Mouse (Mus musculus): ENCODE measurements around the gene Zcchc14.
A peak's percentile ranks its signal among the peaks of the same experiment; 100 is the strongest.

Zcchc14 gene

GRCm38 (mm10) chr8:121663101-121663500 is 10.4 kb upstream of the Zcchc14 start:
- DNase-seq, result no peak

DNA sequence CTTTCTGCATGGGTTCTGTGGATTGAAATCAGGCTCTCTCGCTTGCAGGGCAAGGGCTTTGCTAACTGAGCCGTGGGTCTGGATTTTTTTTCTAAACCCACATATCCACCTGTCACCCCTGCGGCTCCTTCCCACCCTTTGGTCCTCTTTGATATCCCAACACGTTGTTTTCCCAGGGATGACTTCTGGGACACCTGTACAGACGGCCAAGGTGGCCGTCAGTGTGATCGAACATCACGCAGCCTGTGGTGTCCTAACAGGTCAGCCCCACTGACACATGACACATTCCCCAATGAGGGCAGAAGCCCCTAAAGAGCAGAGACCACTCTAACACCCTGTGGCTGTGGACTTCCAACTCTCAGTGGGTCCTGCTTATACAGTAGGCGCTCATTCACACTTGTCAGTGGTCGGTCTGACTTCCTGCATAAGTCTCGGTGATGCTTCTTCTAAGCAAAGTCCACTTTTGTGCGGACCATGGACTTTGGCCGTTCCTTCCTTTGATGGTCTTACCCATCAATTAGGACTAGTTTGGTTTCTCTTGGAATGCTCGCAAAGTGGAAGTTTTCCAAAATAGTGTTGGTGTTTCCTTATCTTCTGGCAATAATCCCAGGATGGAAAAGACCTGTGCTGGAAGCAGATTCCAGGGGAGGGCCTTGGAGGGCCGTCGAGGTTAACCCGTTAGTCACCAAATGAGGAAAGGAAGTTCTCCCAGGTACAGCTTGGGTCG is 9.1 kb upstream of the Zcchc14 start:
- DNase-seq, result peak; percentile 67 to 77

GRCm38 (mm10) chr8:121660602-121661001 is 7.9 kb upstream of the Zcchc14 start:
- DNase-seq, result peak; percentile 64 to 76

- DNase-seq, result no peak
Observed at GRCm38 (mm10) chr8:121654966-121655494, 2.3 kb upstream of the Zcchc14 start.

DNA sequence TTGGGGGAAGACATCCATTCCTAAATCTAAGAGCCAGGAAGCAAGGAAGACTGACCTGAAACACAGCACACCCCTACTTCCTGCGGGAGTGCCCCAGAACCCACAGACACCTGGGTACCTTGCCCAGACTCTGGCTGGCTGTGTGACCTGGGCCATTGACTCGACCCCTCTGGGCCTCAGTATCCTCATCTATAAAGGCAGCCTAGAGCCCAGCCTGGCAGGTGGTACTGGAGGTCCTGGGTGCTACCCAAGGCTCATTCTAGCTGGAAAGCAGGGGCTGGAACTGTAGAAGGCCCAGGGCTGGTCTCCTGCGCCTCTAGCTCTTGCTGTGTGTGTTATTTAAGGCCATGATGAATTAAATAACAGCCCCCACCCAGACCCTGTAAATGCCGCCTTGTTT is 1.4 kb upstream of the Zcchc14 start:
- DNase-seq, result no peak

GRCm38 (mm10) chr8:121653340-121654019 is 779 bp upstream of the Zcchc14 start:
- peak; percentile 58 to 68 for DNase-seq

- DNase-seq, result peak; percentile 57 to 77
Observed at GRCm38 (mm10) chr8:121651874-121652361, 783 bp downstream of the Zcchc14 start.

GRCm38 (mm10) chr8:121651308-121651873 is 1.3 kb downstream of the Zcchc14 start:
- DNase-seq, result peak in 1 of 2 experiments; percentile 64

GRCm38 (mm10) chr8:121650389-121651307 is 2.1 kb downstream of the Zcchc14 start:
- DNase-seq, result peak; percentile 47 to 69

- peak; percentile 65 to 82 for DNase-seq
Observed at GRCm38 (mm10) chr8:121649904-121650303, 2.8 kb downstream of the Zcchc14 start.

DNA sequence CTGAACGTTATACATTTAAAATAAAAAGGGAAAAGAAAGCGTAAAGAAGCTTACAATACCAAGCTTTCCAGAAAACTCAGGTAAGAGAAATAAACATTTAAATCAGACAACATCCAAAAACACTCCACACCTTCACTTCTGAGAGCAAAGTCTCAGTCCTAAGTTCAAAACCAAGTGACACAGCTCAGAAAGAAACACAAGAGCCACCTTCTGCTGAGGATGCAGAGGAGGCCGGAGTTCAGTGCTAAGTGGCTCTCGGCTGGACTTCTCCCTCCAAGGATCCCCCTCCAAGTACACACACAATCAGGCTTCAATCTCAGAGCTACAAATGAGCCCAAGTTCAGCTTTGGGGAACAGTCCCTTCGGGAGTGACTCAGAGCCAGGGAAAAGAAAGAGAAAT is 3.3 kb downstream of the Zcchc14 start:
- peak; percentile 41 to 51 for DNase-seq

- DNase-seq, result peak in 1 of 2 experiments; percentile 49
Observed at GRCm38 (mm10) chr8:121648451-121648850, 4.2 kb downstream of the Zcchc14 start.

DNA sequence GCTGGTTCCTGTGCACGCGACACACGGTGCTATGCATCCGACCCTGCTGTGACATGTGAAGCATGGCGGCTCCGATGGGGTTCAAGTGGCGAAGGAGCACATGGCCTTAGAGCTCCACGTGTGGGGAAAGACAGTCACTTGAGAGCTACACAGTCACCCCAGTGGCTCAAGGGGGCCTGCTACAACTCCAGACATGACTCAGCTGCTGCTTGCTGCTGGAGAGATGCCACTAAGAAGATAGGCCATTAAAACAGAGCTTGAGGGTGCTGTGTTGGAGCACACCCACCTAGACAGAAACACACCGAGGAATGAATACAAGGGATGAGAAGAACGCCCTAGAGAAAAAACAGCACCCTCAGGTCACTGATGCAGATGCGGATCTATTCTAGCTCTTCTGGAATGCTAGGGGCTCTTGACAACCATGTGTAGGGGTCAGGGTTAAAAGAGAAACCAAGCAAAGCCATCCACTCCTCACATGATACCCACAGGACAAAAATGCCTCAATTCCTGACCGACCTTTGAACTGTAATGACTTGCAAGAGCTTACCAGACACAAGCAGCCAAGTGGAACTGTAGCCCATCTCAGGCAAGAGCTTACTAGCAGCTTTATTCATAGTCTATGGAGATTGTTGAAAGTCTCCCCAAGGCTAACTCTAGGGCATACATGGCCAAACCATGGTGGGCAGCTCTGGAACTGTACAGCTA is 5.0 kb downstream of the Zcchc14 start:
- peak; percentile 65 to 81 for DNase-seq

GRCm38 (mm10) chr8:121643384-121643783 is 9.3 kb downstream of the Zcchc14 start:
- no peak for DNase-seq

DNA sequence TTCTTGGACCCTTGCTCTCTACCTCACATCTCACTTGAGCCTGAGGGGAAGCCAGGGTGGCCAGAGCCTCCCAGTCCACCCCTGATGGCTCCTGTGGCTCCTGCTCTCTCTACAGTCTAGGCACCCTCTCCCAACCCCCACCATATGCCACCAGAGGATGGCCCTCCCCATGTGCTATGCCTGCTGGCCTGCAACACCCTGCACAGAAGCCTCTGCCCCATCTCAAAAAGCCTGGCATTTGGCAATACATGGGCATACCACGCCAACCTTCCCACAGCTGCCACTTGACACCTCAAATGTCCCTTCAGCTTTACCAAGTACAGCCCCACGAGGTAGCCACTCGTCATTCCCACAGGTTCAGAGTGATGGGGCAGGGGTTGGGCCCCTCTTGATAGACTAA is 9.9 kb downstream of the Zcchc14 start:
- no peak for DNase-seq

DNA sequence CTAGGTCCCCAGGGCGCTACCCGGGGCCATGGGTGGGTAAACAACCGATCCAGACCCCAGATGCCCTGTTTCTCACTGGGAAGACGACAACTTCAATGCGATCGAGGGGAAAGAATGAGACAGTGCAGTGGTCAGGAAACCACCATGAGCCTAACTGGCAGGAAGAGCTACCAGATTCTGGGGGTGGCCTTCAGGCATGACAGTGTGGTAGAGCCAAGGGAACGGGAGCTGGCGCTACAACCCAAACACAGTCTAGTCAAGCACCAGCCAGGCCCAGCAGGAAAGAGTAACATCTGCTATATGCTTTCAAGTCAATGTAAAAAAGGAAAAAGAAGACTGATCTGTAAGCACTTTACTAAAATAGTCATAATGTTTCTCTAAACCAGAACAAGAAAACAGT is 16.5 kb downstream of the Zcchc14 start:
- DNase-seq, result no peak

DNA sequence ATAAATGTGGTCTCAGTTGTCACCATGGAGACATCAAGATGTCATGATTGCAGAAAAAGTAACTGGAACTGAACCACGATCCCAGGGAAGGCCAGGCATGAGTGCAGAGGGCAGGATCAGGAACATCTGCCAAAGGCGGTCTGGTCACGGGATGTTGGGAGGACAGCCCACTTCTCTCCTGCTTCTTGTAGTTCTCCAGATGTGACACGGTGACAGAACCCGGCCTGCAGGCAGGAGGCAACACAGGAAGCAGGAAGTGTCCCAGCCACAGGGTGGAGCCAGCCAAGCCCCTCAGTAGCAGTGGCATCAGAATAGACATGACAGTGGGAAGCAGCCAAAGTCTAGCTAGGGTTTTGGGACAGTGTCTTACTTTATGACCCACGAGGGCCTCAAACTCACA is 17.2 kb downstream of the Zcchc14 start:
- peak; percentile 77 to 90 for DNase-seq

GRCm38 (mm10) chr8:121632401-121632800 is 20.3 kb downstream of the Zcchc14 start:
- no peak for DNase-seq

- peak; percentile 67 to 90 for DNase-seq
Observed at GRCm38 (mm10) chr8:121631645-121632071, 21.0 kb downstream of the Zcchc14 start.

DNA sequence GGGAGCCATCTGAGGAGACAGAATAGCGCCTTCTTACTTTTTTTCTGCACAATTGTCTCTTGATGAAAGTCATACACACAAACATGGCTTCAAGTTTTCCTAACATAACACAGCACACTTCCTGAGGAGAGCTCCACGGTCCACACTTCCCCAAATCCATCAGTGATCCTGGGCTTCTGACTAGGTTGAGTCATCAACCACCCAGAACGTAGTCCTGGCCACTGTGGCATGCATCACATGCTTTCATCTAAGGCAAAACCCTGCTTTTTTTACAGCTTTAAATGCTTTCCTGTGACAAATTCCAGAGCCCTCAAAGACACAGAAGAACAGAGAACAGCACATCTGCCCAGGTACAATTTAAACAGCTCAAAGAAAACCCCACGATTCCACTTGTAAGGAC is 24.0 kb downstream of the Zcchc14 start:
- DNase-seq, result no peak

DNA sequence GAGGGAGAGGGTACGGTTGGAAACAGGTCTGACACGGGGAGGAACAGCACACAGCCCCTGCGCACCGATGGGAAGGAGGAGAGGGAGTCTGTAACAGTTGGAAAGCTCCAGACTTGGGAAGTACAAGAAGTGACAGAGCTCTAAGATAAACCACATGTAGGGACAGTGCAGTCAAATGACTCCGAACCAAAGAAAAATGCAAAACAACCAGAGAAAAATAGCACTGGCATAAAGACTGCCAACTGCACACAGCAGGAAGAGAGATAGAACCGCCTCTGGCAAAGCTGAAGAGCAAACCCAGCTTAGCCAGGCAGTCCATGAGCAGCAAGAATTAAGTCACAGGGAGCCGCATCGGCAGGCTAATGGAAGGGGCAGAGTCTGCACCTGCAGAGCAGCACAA is 29.7 kb downstream of the Zcchc14 start:
- no peak for DNase-seq

DNA sequence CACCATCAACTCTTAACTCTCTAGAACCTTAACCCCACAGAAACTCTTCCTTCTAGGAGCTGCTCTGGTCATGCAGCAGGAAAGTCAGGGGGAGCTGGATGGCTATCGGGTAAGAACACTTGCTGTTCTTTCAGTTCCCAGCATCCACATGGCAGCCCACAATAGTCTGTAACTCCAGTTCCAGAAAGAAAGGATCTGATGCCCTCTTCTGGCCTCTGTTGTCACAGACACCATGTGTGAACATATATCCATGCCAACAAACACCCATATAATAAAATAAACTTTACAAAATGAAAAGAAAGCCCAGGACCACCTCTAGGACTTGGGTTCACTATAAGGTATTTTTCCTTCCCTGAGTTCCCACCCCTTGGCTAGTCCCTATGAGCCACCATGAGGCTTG is 30.8 kb downstream of the Zcchc14 start:
- peak in 1 of 2 experiments; percentile 43 for DNase-seq
